Mouse (Mus musculus): ENCODE measurements around the gene Hist1h1t. TPM values are rescaled to one million over a fixed set of nuclear protein-coding genes. Genes with fewer than 3 reads are reported as not detected.

Gene Hist1h1t
- polyA plus RNA-seq, 1 experiment from 2014 or later, result not detected

Small RNA genes lying within 50 kb of the gene (microRNA-seq; reads per million reads assigned to microRNA genes)
- not detected for gene Gm44314
- gene Gm44350, result not detected

Other genes with a start within 250 kb of the Hist1h1t start
- 0.08 and 0.11 TPM in 2 replicates for gene Btn1a1, start 229.9 kb upstream of the Hist1h1t start, polyA plus RNA-seq (2015; fragmentation: Nextera tagmentation; extraction: Ambion mirVana)
- 0.50 and 0.54 TPM in 2 replicates for gene Btn2a2, start 207.0 kb upstream of the Hist1h1t start, polyA plus RNA-seq (2015; fragmentation: Nextera tagmentation; extraction: Ambion mirVana)
- gene Hist1h4h, start 164.8 kb upstream of the Hist1h1t start, polyA plus RNA-seq (2015; fragmentation: Nextera tagmentation; extraction: Ambion mirVana), result 4.5 and 5.6 TPM in 2 replicates
- 4.3 TPM in 2 replicates for gene Hist1h2af, start 161.9 kb upstream of the Hist1h1t start, polyA plus RNA-seq (2015; fragmentation: Nextera tagmentation; extraction: Ambion mirVana)
- 4.6 and 6.0 TPM in 2 replicates for gene Hist1h3g, start 160.4 kb upstream of the Hist1h1t start, polyA plus RNA-seq (2015; fragmentation: Nextera tagmentation; extraction: Ambion mirVana)
- 0.64 and 0.92 TPM in 2 replicates for gene Hist1h2bh, start 152.4 kb upstream of the Hist1h1t start, polyA plus RNA-seq (2015; fragmentation: Nextera tagmentation; extraction: Ambion mirVana)
- 0.54 and 0.82 TPM in 2 replicates for gene Hist1h3f, start 151.8 kb upstream of the Hist1h1t start, polyA plus RNA-seq (2015; fragmentation: Nextera tagmentation; extraction: Ambion mirVana)
- 1.5 and 2.0 TPM in 2 replicates for gene Hist1h4f, start 144.2 kb upstream of the Hist1h1t start, polyA plus RNA-seq (2015; fragmentation: Nextera tagmentation; extraction: Ambion mirVana)
- gene Hist1h1d, start 142.6 kb upstream of the Hist1h1t start, polyA plus RNA-seq (2015; fragmentation: Nextera tagmentation; extraction: Ambion mirVana), result 0.37 and 0.55 TPM in 2 replicates
- gene Hist1h3e, start 133.4 kb upstream of the Hist1h1t start, polyA plus RNA-seq (2015; fragmentation: Nextera tagmentation; extraction: Ambion mirVana), result 4.7 TPM in 2 replicates
- gene Hist1h2ae, start 124.6 kb upstream of the Hist1h1t start, polyA plus RNA-seq (2015; fragmentation: Nextera tagmentation; extraction: Ambion mirVana), result 57.3 and 57.7 TPM in 2 replicates
- gene Hist1h2bg, start 124.4 kb upstream of the Hist1h1t start, polyA plus RNA-seq (2015; fragmentation: Nextera tagmentation; extraction: Ambion mirVana), result 8.5 and 9.1 TPM in 2 replicates
- 4.3 and 4.4 TPM in 2 replicates for gene Hist1h2bf, start 121.6 kb upstream of the Hist1h1t start, polyA plus RNA-seq (2015; fragmentation: Nextera tagmentation; extraction: Ambion mirVana)
- 2.5 and 3.0 TPM in 2 replicates for gene Hist1h2ad, start 121.4 kb upstream of the Hist1h1t start, polyA plus RNA-seq (2015; fragmentation: Nextera tagmentation; extraction: Ambion mirVana)
- 6.1 and 6.6 TPM in 2 replicates for gene Hist1h3d, start 120.1 kb upstream of the Hist1h1t start, polyA plus RNA-seq (2015; fragmentation: Nextera tagmentation; extraction: Ambion mirVana)
- gene Hist1h4d, start 114.2 kb upstream of the Hist1h1t start, polyA plus RNA-seq (2015; fragmentation: Nextera tagmentation; extraction: Ambion mirVana), result 102 TPM in 2 replicates
- 3.2 and 3.3 TPM in 2 replicates for gene Hist1h2be, start 74.7 kb upstream of the Hist1h1t start, polyA plus RNA-seq (2015; fragmentation: Nextera tagmentation; extraction: Ambion mirVana)
- gene Hist1h1e, start 73.3 kb upstream of the Hist1h1t start, polyA plus RNA-seq (2015; fragmentation: Nextera tagmentation; extraction: Ambion mirVana), result 14.7 and 15.9 TPM in 2 replicates
- 1.3 and 1.6 TPM in 2 replicates for gene Hist1h2ac, start 11.9 kb upstream of the Hist1h1t start, polyA plus RNA-seq (2015; fragmentation: Nextera tagmentation; extraction: Ambion mirVana)
- gene Hist1h2bc, start 11.6 kb upstream of the Hist1h1t start, polyA plus RNA-seq (2015; fragmentation: Nextera tagmentation; extraction: Ambion mirVana), result 72.4 and 78.3 TPM in 2 replicates
- 4.5 and 5.9 TPM in 2 replicates for gene Hist1h4c, start 2.6 kb downstream of the Hist1h1t start, polyA plus RNA-seq (2015; fragmentation: Nextera tagmentation; extraction: Ambion mirVana)
- 9.3 and 9.4 TPM in 2 replicates for gene Hfe, start 15.0 kb downstream of the Hist1h1t start, polyA plus RNA-seq (2015; fragmentation: Nextera tagmentation; extraction: Ambion mirVana)
- gene Hist1h1c, start 43.0 kb downstream of the Hist1h1t start, polyA plus RNA-seq (2015; fragmentation: Nextera tagmentation; extraction: Ambion mirVana), result 25.6 and 28.3 TPM in 2 replicates
- gene Hist1h3c, start 49.8 kb downstream of the Hist1h1t start, polyA plus RNA-seq (2015; fragmentation: Nextera tagmentation; extraction: Ambion mirVana), result 6.8 and 9.7 TPM in 2 replicates
- 2.1 and 2.5 TPM in 2 replicates for gene Hist1h2bb, start 50.9 kb downstream of the Hist1h1t start, polyA plus RNA-seq (2015; fragmentation: Nextera tagmentation; extraction: Ambion mirVana)
- 33.6 and 37.8 TPM in 2 replicates for gene Hist1h2ab, start 55.3 kb downstream of the Hist1h1t start, polyA plus RNA-seq (2015; fragmentation: Nextera tagmentation; extraction: Ambion mirVana)
- gene Hist1h3b, start 56.5 kb downstream of the Hist1h1t start, polyA plus RNA-seq (2015; fragmentation: Nextera tagmentation; extraction: Ambion mirVana), result 8.8 and 13.2 TPM in 2 replicates
- gene Hist1h4b, start 61.2 kb downstream of the Hist1h1t start, polyA plus RNA-seq (2015; fragmentation: Nextera tagmentation; extraction: Ambion mirVana), result 4.6 and 6.0 TPM in 2 replicates
- 0.90 TPM in 1 of 2 replicates, not detected in the other for gene Hist1h4a, start 65.4 kb downstream of the Hist1h1t start, polyA plus RNA-seq (2015; fragmentation: Nextera tagmentation; extraction: Ambion mirVana)
- 6.1 and 7.8 TPM in 2 replicates for gene Hist1h3a, start 66.6 kb downstream of the Hist1h1t start, polyA plus RNA-seq (2015; fragmentation: Nextera tagmentation; extraction: Ambion mirVana)
- gene Hist1h1a, start 67.9 kb downstream of the Hist1h1t start, polyA plus RNA-seq (2015; fragmentation: Nextera tagmentation; extraction: Ambion mirVana), result 0.91 and 1.7 TPM in 2 replicates
- gene Trim38, start 74.1 kb downstream of the Hist1h1t start, polyA plus RNA-seq (2015; fragmentation: Nextera tagmentation; extraction: Ambion mirVana), result not detected in 2 replicates
- 0.39 TPM in 1 of 2 replicates, not detected in the other for gene Slc17a2, start 111.2 kb downstream of the Hist1h1t start, polyA plus RNA-seq (2015; fragmentation: Nextera tagmentation; extraction: Ambion mirVana)
- gene Slc17a3, start 143.6 kb downstream of the Hist1h1t start, polyA plus RNA-seq (2015; fragmentation: Nextera tagmentation; extraction: Ambion mirVana), result 9.1 and 11.0 TPM in 2 replicates
- gene Slc17a1, start 171.9 kb downstream of the Hist1h1t start, polyA plus RNA-seq (2015; fragmentation: Nextera tagmentation; extraction: Ambion mirVana), result 24.2 and 29.8 TPM in 2 replicates
- gene Slc17a4, start 219.2 kb downstream of the Hist1h1t start, polyA plus RNA-seq (2015; fragmentation: Nextera tagmentation; extraction: Ambion mirVana), result 4.4 and 4.9 TPM in 2 replicates
- not detected in 2 replicates for gene Hist1h2ba, start 238.3 kb downstream of the Hist1h1t start, polyA plus RNA-seq (2015; fragmentation: Nextera tagmentation; extraction: Ambion mirVana)
- gene Hist1h2aa, start 238.6 kb downstream of the Hist1h1t start, polyA plus RNA-seq (2015; fragmentation: Nextera tagmentation; extraction: Ambion mirVana), result not detected in 2 replicates

All from kidney, embryonic 16.5 days (tissue).